Mouse (Mus musculus): ENCODE measurements at regions not wholly inside any gene's neighbourhood (a gene's known extent, or its start where the extent isn't known, plus 50 kb on each side); places are given as distances from the start of the nearest gene placed in this dataset.

DNA sequence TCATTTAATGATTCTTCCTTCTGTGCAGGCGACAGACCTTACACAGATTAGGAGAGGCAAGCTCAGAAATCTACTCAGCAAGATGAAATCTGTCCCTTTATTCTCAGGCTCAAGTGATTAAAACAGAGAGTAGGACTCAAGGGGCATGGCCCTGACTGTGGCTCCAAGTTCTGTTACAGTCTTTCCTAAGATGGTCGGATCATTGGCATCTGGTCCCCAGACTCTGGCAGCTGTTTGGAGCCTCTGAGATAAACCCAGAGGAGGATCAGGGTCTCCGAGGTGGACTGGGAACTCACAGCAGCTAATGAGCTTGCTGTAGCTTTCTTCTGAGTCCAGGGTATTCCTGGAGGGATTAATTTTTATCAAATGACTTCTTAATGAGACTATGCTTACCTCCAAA lies 51.7 kb upstream of the Hs3st2 start:
- no peak for DNase-seq (ENCODE audit: low spot score)
